Mouse (Mus musculus): ENCODE results near the gene Rsph4a. TPM values are rescaled to one million over a fixed set of nuclear protein-coding genes. Genes with fewer than 3 reads are reported as not detected.

The Rsph4a gene
- 0.05 TPM in 1 of 2 replicates, not detected in the other for polyA plus RNA-seq (2012; rRNA removed; ENCODE audit: low replicate concordance)

GRCm38 (mm10) chr10:33904530-33905481 lies at the start of gene Rsph4a:
Gene Rsph4a (plus strand): TSS chr10:33905111.

GRCm38 (mm10) chr10:33857421-33857820 lies 47.5 kb upstream of the Rsph4a start, which contains the start of gene Sult3a1:
Gene Sult3a1 (plus strand): TSS chr10:33857721.

GRCm38 (mm10) chr10:33950803-33951583 lies 46.1 kb downstream of the Rsph4a start, which contains the start of gene Zup1:
Gene Zup1 (minus strand): TSS chr10:33951269.

Other genes with a start within 250 kb of the Rsph4a start
- gene Sult3a2, start 118.4 kb upstream of the Rsph4a start, polyA plus RNA-seq (2012; rRNA removed; ENCODE audit: low replicate concordance) = not detected in 2 replicates
- gene Sult3a1, start 47.4 kb upstream of the Rsph4a start, polyA plus RNA-seq (2012; rRNA removed; ENCODE audit: low replicate concordance) = not detected in 2 replicates
- 1.5 and 2.0 TPM in 2 replicates for gene Zup1, start 46.2 kb downstream of the Rsph4a start, polyA plus RNA-seq (2012; rRNA removed; ENCODE audit: low replicate concordance)
- gene Rwdd1, start 114.5 kb downstream of the Rsph4a start, polyA plus RNA-seq (2012; rRNA removed; ENCODE audit: low replicate concordance) = 29.9 and 45.7 TPM in 2 replicates
- gene Trappc3l, start 132.5 kb downstream of the Rsph4a start, polyA plus RNA-seq (2012; rRNA removed; ENCODE audit: low replicate concordance) = not detected in 2 replicates
- gene Calhm4, start 139.2 kb downstream of the Rsph4a start, polyA plus RNA-seq (2012; rRNA removed; ENCODE audit: low replicate concordance) = not detected in 2 replicates
- gene Calhm5, start 191.4 kb downstream of the Rsph4a start, polyA plus RNA-seq (2012; rRNA removed; ENCODE audit: low replicate concordance) = 0.07 and 0.09 TPM in 2 replicates
- gene Calhm6, start 222.9 kb downstream of the Rsph4a start, polyA plus RNA-seq (2012; rRNA removed; ENCODE audit: low replicate concordance) = 1.6 and 3.3 TPM in 2 replicates